Mouse (Mus musculus): ENCODE measurements at regions not wholly inside any gene's neighbourhood (a gene's known extent, or its start where the extent isn't known, plus 50 kb on each side); places are given as distances from the start of the nearest gene placed in this dataset.

- WGBS, result 86% methylated on average over 8 of the region's 8 CpGs
- TF ChIP-seq CTCF (IDR thresholded peaks at IDR 0.05; ENCODE audit: extremely low read depth, insufficient read length, insufficient replicate concordance, low read depth, low read length) (no peak), POLR2A (IDR thresholded peaks at IDR 0.05; ENCODE audit: low read depth, low read length) (no peak)
- H3K27ac ChIP-seq (ENCODE audit: insufficient read depth, low read depth, low read length), result no peak overlapping the region
- H3K36me3 ChIP-seq (ENCODE audit: control insufficient read depth, insufficient read depth, low read length), result no peaks in the 10 kb centered on the region
- H3K4me3 ChIP-seq (ENCODE audit: low read depth, low read length), result no peak overlapping the region
- H3K27me3 ChIP-seq (ENCODE audit: control insufficient read depth, insufficient read depth, low read length), result no peaks in the 10 kb centered on the region
- H3K4me1 ChIP-seq (ENCODE audit: control insufficient read depth, insufficient read depth, insufficient read length, low read length), result no peaks in the 10 kb centered on the region
Observed at GRCm38 (mm10) chr4:95463082-95463825, 94.1 kb upstream of the Fggy start.

- H3K27me3 ChIP-seq (ENCODE audit: control insufficient read depth, insufficient read depth, low read length), result no peaks in the 10 kb centered on the region
- H3K36me3 ChIP-seq (ENCODE audit: control insufficient read depth, insufficient read depth, low read length), result no peaks in the 10 kb centered on the region
- H3K27ac ChIP-seq (ENCODE audit: insufficient read depth, low read depth, low read length), result no peak overlapping the region
- 50% methylated on average over 2 of the region's 2 CpGs for WGBS
- no peaks in the 10 kb centered on the region for H3K4me1 ChIP-seq (ENCODE audit: control insufficient read depth, insufficient read depth, insufficient read length, low read length)
- H3K4me3 ChIP-seq (ENCODE audit: low read depth, low read length), result no peak overlapping the region
- no peak for TF ChIP-seq POLR2A (IDR thresholded peaks at IDR 0.05; ENCODE audit: low read depth, low read length)
- TF ChIP-seq CTCF (IDR thresholded peaks at IDR 0.05; ENCODE audit: extremely low read depth, insufficient read length, insufficient replicate concordance, low read depth, low read length), result no peak
Observed at GRCm38 (mm10) chr4:95466647-95467046, 90.7 kb upstream of the Fggy start.

GRCm38 (mm10) chr4:95467526-95467925 is 89.8 kb upstream of the Fggy start:
- TF ChIP-seq CTCF (IDR thresholded peaks at IDR 0.05; ENCODE audit: extremely low read depth, insufficient read length, insufficient replicate concordance, low read depth, low read length) (no peak), POLR2A (IDR thresholded peaks at IDR 0.05; ENCODE audit: low read depth, low read length) (no peak)
- H3K27me3 ChIP-seq (ENCODE audit: control insufficient read depth, insufficient read depth, low read length), result no peaks in the 10 kb centered on the region
- no peak overlapping the region for H3K4me3 ChIP-seq (ENCODE audit: low read depth, low read length)
- H3K36me3 ChIP-seq (ENCODE audit: control insufficient read depth, insufficient read depth, low read length), result no peaks in the 10 kb centered on the region
- H3K4me1 ChIP-seq (ENCODE audit: control insufficient read depth, insufficient read depth, insufficient read length, low read length), result no peaks in the 10 kb centered on the region
- no peak overlapping the region for H3K27ac ChIP-seq (ENCODE audit: insufficient read depth, low read depth, low read length)
- WGBS, result 92% methylated on average over 2 of the region's 2 CpGs

GRCm38 (mm10) chr4:95474726-95475406 is 82.4 kb upstream of the Fggy start:
- no peak for TF ChIP-seq POLR2A (IDR thresholded peaks at IDR 0.05; ENCODE audit: low read depth, low read length)
- no peak for TF ChIP-seq CTCF (IDR thresholded peaks at IDR 0.05; ENCODE audit: extremely low read depth, insufficient read length, insufficient replicate concordance, low read depth, low read length)
- Histone ChIP-seq H3K4me1 (ENCODE audit: control insufficient read depth, insufficient read depth, insufficient read length, low read length) (peaks cover 2% of the 10 kb centered on the region; the same call in 1 of the 2 replicates), H3K36me3 (ENCODE audit: control insufficient read depth, insufficient read depth, low read length) (no peaks in the 10 kb centered on the region), H3K27me3 (ENCODE audit: control insufficient read depth, insufficient read depth, low read length) (no peaks in the 10 kb centered on the region), H3K4me3 (ENCODE audit: low read depth, low read length) (no peak overlapping the region), H3K27ac (ENCODE audit: insufficient read depth, low read depth, low read length) (no peak overlapping the region)
- 49% methylated on average over 5 of the region's 5 CpGs for WGBS

- no peak overlapping the region for H3K27ac ChIP-seq (ENCODE audit: insufficient read depth, low read depth, low read length)
- H3K27me3 ChIP-seq (ENCODE audit: control insufficient read depth, insufficient read depth, low read length), result no peaks in the 10 kb centered on the region
- WGBS, result 25% methylated on average over 12 of the region's 12 CpGs
- TF ChIP-seq CTCF (IDR thresholded peaks at IDR 0.05; ENCODE audit: extremely low read depth, insufficient read length, insufficient replicate concordance, low read depth, low read length) (no peak), POLR2A (IDR thresholded peaks at IDR 0.05; ENCODE audit: low read depth, low read length) (no peak)
- no peak overlapping the region for H3K4me3 ChIP-seq (ENCODE audit: low read depth, low read length)
- H3K4me1 ChIP-seq (ENCODE audit: control insufficient read depth, insufficient read depth, insufficient read length, low read length), result peaks cover 2% of the 10 kb centered on the region; the same call in 1 of the 2 replicates
- no peaks in the 10 kb centered on the region for H3K36me3 ChIP-seq (ENCODE audit: control insufficient read depth, insufficient read depth, low read length)
Observed at GRCm38 (mm10) chr4:95476071-95476724, 81.1 kb upstream of the Fggy start.

GRCm38 (mm10) chr4:95483571-95483970 is 73.7 kb upstream of the Fggy start:
- H3K36me3 ChIP-seq (ENCODE audit: control insufficient read depth, insufficient read depth, low read length), result no peaks in the 10 kb centered on the region
- H3K4me3 ChIP-seq (ENCODE audit: low read depth, low read length), result no peak overlapping the region
- WGBS, result 11% methylated on average over 6 of the region's 6 CpGs
- peaks cover 11% of the 10 kb centered on the region for H3K4me1 ChIP-seq (ENCODE audit: control insufficient read depth, insufficient read depth, insufficient read length, low read length)
- H3K27me3 ChIP-seq (ENCODE audit: control insufficient read depth, insufficient read depth, low read length), result no peaks in the 10 kb centered on the region
- TF ChIP-seq POLR2A (IDR thresholded peaks at IDR 0.05; ENCODE audit: low read depth, low read length) (no peak), CTCF (IDR thresholded peaks at IDR 0.05; ENCODE audit: extremely low read depth, insufficient read length, insufficient replicate concordance, low read depth, low read length) (0 out of 2 replicates have a peak, but pooled peaks have one; percentile 9)
- peak overlapping the region; percentile 81 for H3K27ac ChIP-seq (ENCODE audit: insufficient read depth, low read depth, low read length)

GRCm38 (mm10) chr4:95487323-95487722 is 70.0 kb upstream of the Fggy start:
- Histone ChIP-seq H3K36me3 (ENCODE audit: control insufficient read depth, insufficient read depth, low read length) (no peaks in the 10 kb centered on the region), H3K4me3 (ENCODE audit: low read depth, low read length) (no peak overlapping the region), H3K27ac (ENCODE audit: insufficient read depth, low read depth, low read length) (no peak overlapping the region), H3K27me3 (ENCODE audit: control insufficient read depth, insufficient read depth, low read length) (no peaks in the 10 kb centered on the region), H3K4me1 (ENCODE audit: control insufficient read depth, insufficient read depth, insufficient read length, low read length) (peaks cover 11% of the 10 kb centered on the region)
- TF ChIP-seq POLR2A (IDR thresholded peaks at IDR 0.05; ENCODE audit: low read depth, low read length) (no peak), CTCF (IDR thresholded peaks at IDR 0.05; ENCODE audit: extremely low read depth, insufficient read length, insufficient replicate concordance, low read depth, low read length) (no peak)
- WGBS, result 29% methylated on average over 7 of the region's 7 CpGs
